Mouse (Mus musculus) frontal cortex, adult (tissue): ENCODE data around the gene Mn1.

Experiments used
- ATAC-seq: cut with Nextera tagmentation; 2 replicates; pipeline ENCODE4 v1.9.2; 2017; ENCODE audit warnings: mild to moderate bottlenecking, moderate library complexity, mixed read lengths; ENCODE audit not compliant: low TSS enrichment

Mn1 gene

GRCm38 (mm10) chr5:111416591-111417374 is at the start of gene Mn1:
TSS of gene Mn1 (plus strand) at chr5:111417362.
- peak; percentile 60 for ATAC-seq

- ATAC-seq = no peak
Measured at GRCm38 (mm10) chr5:111367937-111368517, 49.1 kb upstream of the Mn1 start.

- ATAC-seq = no peak; the same call in 1 of the 2 replicates
Measured at GRCm38 (mm10) chr5:111368576-111368975, 48.6 kb upstream of the Mn1 start.

GRCm38 (mm10) chr5:111375616-111376015 is 41.5 kb upstream of the Mn1 start:
- no peak for ATAC-seq

- peak; percentile 84 for ATAC-seq
Measured at GRCm38 (mm10) chr5:111376276-111377020, 40.7 kb upstream of the Mn1 start.

GRCm38 (mm10) chr5:111378126-111378993 is 38.8 kb upstream of the Mn1 start:
- ATAC-seq = no peak

GRCm38 (mm10) chr5:111383335-111383734 is 33.8 kb upstream of the Mn1 start:
- no peak for ATAC-seq

GRCm38 (mm10) chr5:111390911-111391310 is 26.3 kb upstream of the Mn1 start:
- no peak for ATAC-seq

GRCm38 (mm10) chr5:111391485-111391884 is 25.7 kb upstream of the Mn1 start:
- ATAC-seq = no peak

GRCm38 (mm10) chr5:111393346-111394197 is 23.6 kb upstream of the Mn1 start:
- ATAC-seq = no peak

GRCm38 (mm10) chr5:111394198-111395053 is 22.7 kb upstream of the Mn1 start:
- ATAC-seq = peak; percentile 38

GRCm38 (mm10) chr5:111395771-111396170 is 21.4 kb upstream of the Mn1 start:
- ATAC-seq = no peak

GRCm38 (mm10) chr5:111396199-111396598 is 21.0 kb upstream of the Mn1 start:
- no peak for ATAC-seq

- no peak for ATAC-seq
Measured at GRCm38 (mm10) chr5:111398471-111398870, 18.7 kb upstream of the Mn1 start.

- no peak for ATAC-seq
Measured at GRCm38 (mm10) chr5:111399271-111399670, 17.9 kb upstream of the Mn1 start.

- peak; percentile 50; the same call in 1 of the 2 replicates for ATAC-seq
Measured at GRCm38 (mm10) chr5:111401879-111402650, 15.1 kb upstream of the Mn1 start.

- ATAC-seq = no peak
Measured at GRCm38 (mm10) chr5:111402651-111402996, 14.5 kb upstream of the Mn1 start.

- no peak for ATAC-seq
Measured at GRCm38 (mm10) chr5:111404721-111405120, 12.4 kb upstream of the Mn1 start.
